Mouse (Mus musculus): Measurements from ENCODE around the gene Abcb7. TPM values are rescaled to one million over a fixed set of nuclear protein-coding genes. Genes with fewer than 3 reads are reported as not detected.

Gene Abcb7
- polyA plus RNA-seq (2012; rRNA removed; ENCODE audit: low replicate concordance) = 3.1 and 3.7 TPM in 2 replicates

DNA sequence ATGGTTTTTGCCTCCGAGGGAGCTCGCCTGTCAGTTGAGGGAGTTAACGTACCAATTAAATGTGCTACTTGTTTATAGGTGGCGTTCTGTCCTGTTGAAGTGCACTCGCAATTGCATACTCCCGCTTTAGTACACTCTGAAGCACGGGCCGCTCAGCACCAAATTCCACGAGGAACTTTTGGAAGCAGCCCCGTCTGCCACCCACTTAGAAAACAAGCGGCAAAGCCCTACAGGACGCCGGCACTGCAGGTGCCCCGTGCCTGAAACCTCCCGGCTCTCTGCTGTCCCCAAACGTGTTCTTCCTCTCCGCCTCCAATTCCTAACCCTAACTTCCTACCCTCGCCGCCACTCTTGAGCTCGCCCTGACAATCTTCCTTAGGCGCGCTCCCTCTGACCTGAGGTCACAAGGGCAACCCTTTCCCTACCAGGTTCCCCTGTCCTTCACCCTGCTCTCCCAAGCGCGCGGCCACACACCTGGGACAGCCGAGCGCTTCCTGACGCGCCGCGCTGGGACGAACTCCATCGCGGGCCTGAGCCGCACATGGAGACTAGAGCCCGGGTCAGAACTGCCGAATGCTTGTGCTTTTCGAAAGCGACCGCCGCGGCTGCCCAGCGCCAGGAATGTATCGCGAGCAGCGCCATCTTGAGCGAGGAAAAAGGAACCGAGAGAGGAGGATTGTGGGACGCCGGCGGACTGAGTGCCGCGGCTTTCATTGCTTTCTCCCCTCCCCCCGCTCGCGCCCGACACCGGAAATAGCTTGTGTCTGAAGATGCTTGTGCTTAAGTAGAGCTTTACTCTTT, at the start of gene Abcb7:
Gene Abcb7, minus strand, starts transcription at position 674 of the 801 bp plus-strand sequence.

Other genes with a start within 250 kb of the Abcb7 start
- gene Nexmif, start 212.7 kb downstream of the Abcb7 start, polyA plus RNA-seq (2012; rRNA removed; ENCODE audit: low replicate concordance) = 0.11 and 0.14 TPM in 2 replicates
- gene Uprt, start 69.0 kb upstream of the Abcb7 start, polyA plus RNA-seq (2012; rRNA removed; ENCODE audit: low replicate concordance) = 3.7 and 4.3 TPM in 2 replicates

All from mammary gland, adult 2 months (tissue).